Mouse (Mus musculus) cerebellum, adult 2 months (tissue): ENCODE results near the gene Lhx5.

ENCODE experiments used
- CTCF ChIP-seq: fragments of 200-500 bp; IDR thresholded peaks from 2 replicates; pipeline ENCODE4 v1.5.1; 2011; ENCODE audit warnings: low read depth, mild to moderate bottlenecking, control low read depth, low read length, moderate library complexity, borderline replicate concordance; ENCODE audit not compliant: insufficient read depth
- POLR2A ChIP-seq: fragments of 200-500 bp; IDR thresholded peaks from 2 replicates; pipeline ENCODE4 v1.6.1; 2011; ENCODE audit warnings: low read length, control low read depth, borderline replicate concordance; ENCODE audit not compliant: insufficient read depth

GRCm38 (mm10) chr5:120471538-120471937, 40.0 kb downstream of the Lhx5 start:
- no peak for TF ChIP-seq CTCF
- TF ChIP-seq POLR2A, result no peak
